Mouse (Mus musculus) layer of hippocampus, adult 2 months (tissue): ENCODE measurements at regions not wholly inside any gene's neighbourhood (a gene's known extent, or its start where the extent isn't known, plus 50 kb on each side); places are given as distances from the start of the nearest gene placed in this dataset.

Experiments used
- DNase-seq, 2 experiments: peaks; one replicate each; pipeline ENCODE4 v3.0.0; 2022; ENCODE audit warnings: low spot score in 2 of 2
- H3K27ac ChIP-seq: fragments of 200-600 bp; 2 replicates; pipeline ENCODE4 v1.8.1; 2022
- H3K4me3 ChIP-seq: fragments of 200-600 bp; 2 replicates; pipeline ENCODE4 v1.8.1; 2022; ENCODE audit warnings: mild to moderate bottlenecking
- CTCF ChIP-seq: fragments of 200-600 bp; conservative IDR thresholded peaks from 2 replicates; pipeline ENCODE4 v1.8.1; 2022; ENCODE audit warnings: antibody characterized with exemption, mild to moderate bottlenecking, moderate library complexity

GRCm38 (mm10) chr16:46728424-46728823 is 230.1 kb upstream of the Nectin3 start:
- H3K27ac ChIP-seq = no peak overlapping the region
- no peak for TF ChIP-seq CTCF
- DNase-seq = no peak
- no peak overlapping the region for H3K4me3 ChIP-seq

GRCm38 (mm10) chr16:46723660-46724059 is 225.3 kb upstream of the Nectin3 start:
- no peak overlapping the region for H3K27ac ChIP-seq
- no peak for TF ChIP-seq CTCF

DNA sequence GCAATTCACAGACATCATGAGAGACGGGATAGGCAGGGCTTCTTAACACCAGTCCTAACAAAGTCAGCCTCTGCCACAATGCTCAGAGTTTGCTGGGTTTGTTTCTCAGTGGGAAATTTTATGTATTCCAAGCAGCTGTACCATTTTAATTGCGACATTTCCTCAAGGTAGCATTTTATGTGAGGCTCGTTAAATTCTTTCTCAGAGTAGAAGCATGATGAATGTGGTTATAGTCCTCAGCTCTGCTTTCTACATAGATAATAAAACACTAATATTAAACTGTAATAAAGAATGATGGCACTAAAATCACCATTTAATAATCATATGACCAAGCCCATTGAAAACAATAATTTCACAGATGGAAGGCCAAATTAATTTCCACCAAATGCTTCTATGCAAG is 181.5 kb upstream of the Nectin3 start:
- DNase-seq = no peak
- TF ChIP-seq CTCF = no peak
- H3K27ac ChIP-seq = no peak overlapping the region
- no peak overlapping the region for H3K4me3 ChIP-seq

More at GRCm38 (mm10) chr16:46723660-46724059, 225.3 kb upstream of the Nectin3 start:
- no peak for DNase-seq
- H3K4me3 ChIP-seq = no peak overlapping the region

GRCm38 (mm10) chr16:46669590-46669989 is 171.3 kb upstream of the Nectin3 start:
- H3K4me3 ChIP-seq = no peak overlapping the region
- H3K27ac ChIP-seq = no peak overlapping the region
- no peak for TF ChIP-seq CTCF
- no peak for DNase-seq

- H3K27ac ChIP-seq = no peak overlapping the region
- no peak for DNase-seq
- no peak for TF ChIP-seq CTCF
These were observed 167.2 kb upstream of the Nectin3 start for GRCm38 (mm10) chr16:46665566-46665965.

GRCm38 (mm10) chr16:46663008-46663407 is 164.7 kb upstream of the Nectin3 start:
- H3K4me3 ChIP-seq = no peak overlapping the region
- H3K27ac ChIP-seq = no peak overlapping the region
- TF ChIP-seq CTCF = no peak
- DNase-seq = no peak

More at GRCm38 (mm10) chr16:46665566-46665965, 167.2 kb upstream of the Nectin3 start:
- H3K4me3 ChIP-seq = no peak overlapping the region

- DNase-seq = no peak
- H3K27ac ChIP-seq = no peak overlapping the region
- H3K4me3 ChIP-seq = no peak overlapping the region
- no peak for TF ChIP-seq CTCF
These were observed 156.7 kb upstream of the Nectin3 start for GRCm38 (mm10) chr16:46655041-46655440.

DNA sequence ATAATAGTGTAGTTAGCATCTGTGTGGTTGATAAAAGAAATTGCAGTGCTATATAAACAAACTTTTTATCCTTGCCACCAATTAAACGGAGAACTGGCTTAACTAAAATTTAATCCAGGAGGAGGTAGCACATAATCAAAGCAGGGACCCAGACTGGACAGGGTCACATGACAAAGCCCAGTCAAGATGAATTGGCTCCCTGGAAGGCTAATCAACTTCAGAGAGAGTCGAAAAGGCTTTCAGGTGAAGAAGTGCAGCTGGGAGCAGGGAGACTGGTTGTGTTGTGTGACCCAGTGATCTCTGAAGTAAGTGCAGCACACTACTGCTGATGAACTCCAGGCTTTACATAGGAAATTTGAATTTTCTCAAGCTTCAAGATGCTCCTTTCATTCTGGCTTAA is 127.5 kb upstream of the Nectin3 start:
- no peak for TF ChIP-seq CTCF
- Histone ChIP-seq H3K27ac (no peak overlapping the region), H3K4me3 (no peak overlapping the region)
- no peak for DNase-seq

- Histone ChIP-seq H3K4me3 (no peak overlapping the region), H3K27ac (no peak overlapping the region)
- no peak for TF ChIP-seq CTCF
- no peak for DNase-seq
These were observed 124.9 kb upstream of the Nectin3 start for GRCm38 (mm10) chr16:46623246-46623645.

DNA sequence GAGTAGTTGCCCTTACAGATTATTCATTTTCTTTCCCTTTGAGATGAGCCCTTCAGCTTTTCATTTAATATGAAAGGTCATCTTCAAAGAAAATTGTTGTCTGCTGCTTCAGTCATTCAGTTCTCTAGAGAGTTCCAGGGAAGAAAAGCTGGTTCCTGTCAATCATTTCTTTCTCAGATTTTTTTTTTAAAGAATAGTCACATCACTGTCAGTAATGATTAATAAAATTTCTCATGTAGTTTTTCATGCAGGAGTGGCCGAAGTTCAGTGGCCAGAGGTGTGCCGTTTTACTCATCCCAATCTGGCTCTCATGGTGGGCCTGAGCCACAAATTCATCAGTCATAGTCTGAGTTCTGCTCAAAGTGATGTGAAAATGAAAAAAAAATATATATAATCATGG is 121.5 kb upstream of the Nectin3 start:
- TF ChIP-seq CTCF = no peak
- no peak overlapping the region for H3K27ac ChIP-seq
- H3K4me3 ChIP-seq = no peak overlapping the region
- no peak for DNase-seq

DNA sequence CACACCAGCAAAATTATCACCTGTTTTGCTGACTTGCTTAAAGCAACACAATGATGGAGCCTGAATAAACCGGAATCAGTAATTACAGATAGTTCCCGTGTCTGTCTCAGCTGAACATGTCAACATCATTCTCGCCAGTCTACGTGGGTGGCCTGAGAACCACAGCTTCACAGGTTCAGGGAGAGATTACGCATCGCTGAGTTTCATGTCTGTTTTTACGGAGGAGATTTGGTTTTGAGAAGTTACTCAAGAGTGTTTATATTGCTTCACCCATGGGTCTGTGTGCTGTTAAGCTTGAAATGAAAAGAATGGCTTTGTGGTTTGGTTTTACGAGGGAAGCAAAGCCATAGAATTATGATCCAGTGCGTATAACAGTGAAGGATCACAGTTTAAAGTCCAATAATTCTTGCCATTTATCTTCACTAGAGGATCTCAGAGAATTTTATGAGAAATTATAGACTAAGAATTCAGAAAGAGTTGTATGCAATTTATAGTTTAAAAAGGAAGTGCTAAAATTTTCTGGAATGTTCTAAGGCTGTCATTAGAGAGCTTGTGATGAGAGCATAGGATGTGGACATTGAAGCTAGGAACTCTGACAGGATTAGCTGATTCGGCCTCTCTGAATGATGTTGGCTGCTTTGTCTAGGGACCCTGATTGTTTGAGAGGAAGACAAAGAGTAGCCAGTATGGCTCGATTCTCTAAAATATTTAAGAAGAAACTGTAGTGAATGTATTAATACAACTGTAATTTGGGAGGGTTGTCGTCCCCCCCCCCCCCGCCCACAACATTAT is 119.4 kb upstream of the Nectin3 start:
- DNase-seq = no peak
- H3K27ac ChIP-seq = no peak overlapping the region
- no peak for TF ChIP-seq CTCF
- no peak overlapping the region for H3K4me3 ChIP-seq

DNA sequence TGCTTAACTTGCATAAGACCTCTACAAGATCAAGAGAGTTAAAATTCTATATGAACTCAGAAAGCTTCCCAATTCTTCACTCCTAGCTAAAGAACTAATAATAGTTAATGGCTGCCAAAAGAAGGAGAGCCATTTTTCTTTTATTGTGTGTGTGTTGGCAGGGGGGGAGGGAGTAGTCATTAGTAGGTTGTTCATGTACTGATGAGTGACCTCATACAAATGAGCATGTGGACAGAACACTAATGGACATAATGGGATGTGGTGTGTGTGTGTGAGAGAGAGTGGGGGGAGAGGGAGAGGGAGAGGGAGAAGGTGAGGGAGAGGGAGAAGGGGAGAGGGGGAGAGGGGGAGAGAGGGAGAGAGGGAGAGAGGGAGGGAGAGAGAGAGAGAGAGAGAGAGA is 118.3 kb upstream of the Nectin3 start:
- no peak overlapping the region for H3K4me3 ChIP-seq
- no peak for TF ChIP-seq CTCF
- no peak overlapping the region for H3K27ac ChIP-seq
- no peak for DNase-seq

GRCm38 (mm10) chr16:46613062-46613818 is 114.9 kb upstream of the Nectin3 start:
- Histone ChIP-seq H3K4me3 (no peak overlapping the region), H3K27ac (no peak overlapping the region)
- DNase-seq = no peak
- TF ChIP-seq CTCF = no peak

- Histone ChIP-seq H3K27ac (no peak overlapping the region), H3K4me3 (no peak overlapping the region)
- TF ChIP-seq CTCF = no peak
- no peak for DNase-seq
These were observed 107.5 kb upstream of the Nectin3 start for GRCm38 (mm10) chr16:46605879-46606203.
